Mouse (Mus musculus) stomach, embryonic 14.5 days (tissue): ENCODE data around the gene Vmn1r203. TPM values are rescaled to one million over a fixed set of nuclear protein-coding genes. Genes with fewer than 3 reads are reported as not detected.
"Not testable (repeated sequence)": the region's sequence is repeated elsewhere in the genome, so short reads cannot be mapped to it uniquely, and the experiment has no call there.

Experiments
- ATAC-seq: fragments of 200-750 bp; cut with Nextera tagmentation; 2 replicates; pipeline ENCODE4 v1.8.0; 2017; ENCODE audit warnings: low read depth, moderate TSS enrichment; ENCODE audit not compliant: insufficient number of reproducible peaks, insufficient read depth, low FRiP score
- H3K27ac ChIP-seq: fragments of 300-500 bp; sonication (generic); 2 replicates; pipeline ENCODE4 v1.5.1; 2014; ENCODE audit warnings: mild to moderate bottlenecking, low read length, moderate library complexity, mixed read lengths
- H3K27me3 ChIP-seq: fragments of 300-500 bp; sonication (generic); 2 replicates; pipeline ENCODE4 v1.6.1; 2014; ENCODE audit warnings: low read length, control low read depth, mixed read lengths; ENCODE audit not compliant: control insufficient read depth, insufficient read depth
- H3K36me3 ChIP-seq: fragments of 300-500 bp; sonication (generic); 2 replicates; pipeline ENCODE4 v1.6.1; 2014; ENCODE audit warnings: mild to moderate bottlenecking, control low read depth, low read length, moderate library complexity, mixed read lengths; ENCODE audit not compliant: control insufficient read depth, insufficient read depth
- H3K4me1 ChIP-seq: fragments of 300-500 bp; sonication (generic); 2 replicates; pipeline ENCODE4 v1.6.1; 2014; ENCODE audit warnings: low read length, control low read depth, mixed read lengths; ENCODE audit not compliant: control insufficient read depth, insufficient read depth
- H3K4me2 ChIP-seq: fragments of 300-500 bp; sonication (generic); replicated peaks from 2 replicates; pipeline ENCODE4 v1.6.1; 2014; ENCODE audit warnings: low read depth, low read length, control low read depth
- H3K4me3 ChIP-seq: fragments of 300-500 bp; sonication (generic); 2 replicates; pipeline ENCODE4 v1.5.1; 2014; ENCODE audit warnings: low read depth, low read length, control low read depth
- H3K9ac ChIP-seq: fragments of 300-500 bp; sonication (generic); replicated peaks from 2 replicates; pipeline ENCODE4 v1.6.1; 2014; ENCODE audit warnings: low read depth, mild to moderate bottlenecking, control low read depth, low read length, moderate library complexity, mixed read lengths
- H3K9me3 ChIP-seq: fragments of 300-500 bp; sonication (generic); 2 replicates; pipeline ENCODE4 v1.6.1; 2016; ENCODE audit warnings: low read depth, low read length, control low read depth; ENCODE audit not compliant: control insufficient read depth
- WGBS: fragments of 180-500 bp; shearing (Covaris S2); extraction: QIAGEN DNeasy Blood & Tissue Kit; methylation state at CpG from one replicate; pipeline ENCODE4 v1.1.7; 2014; 5-methylcytosine and 5-hydroxymethylcytosine counted together
- polyA plus RNA-seq: library from polyadenylated mRNA; unstranded; fragments of >200 nt; fragmentation: Nextera tagmentation; extraction: Ambion mirVana; gene quantifications from 2 replicates; pipeline ENCODE4 v1.2.1, GENCODE M21; 2014

Vmn1r203 gene
- polyA plus RNA-seq = not detected in 2 replicates

DNA sequence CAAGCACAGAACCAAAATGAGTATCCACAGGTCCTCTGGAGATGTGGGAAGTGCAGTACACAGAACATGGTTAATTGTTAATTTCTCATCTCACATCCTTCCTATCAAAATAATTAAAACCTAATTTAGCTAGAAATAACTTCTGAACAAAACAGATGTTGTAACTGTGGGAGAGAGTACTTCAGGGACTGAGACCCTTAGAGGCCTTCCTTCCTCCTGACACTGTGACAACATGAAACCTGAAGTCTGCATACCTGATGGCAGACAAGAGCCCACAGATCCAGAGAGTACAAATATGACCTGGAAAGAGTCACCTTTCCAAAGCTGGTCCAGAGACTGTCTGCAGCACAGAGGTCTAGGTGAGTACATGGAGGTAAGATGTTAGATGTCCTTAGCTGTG, at the start of gene Vmn1r203:
Gene Vmn1r203 (plus strand): TSS at position 301 of the 400 bp plus-strand sequence.
- Histone ChIP-seq H3K36me3 (no peaks in the 10 kb centered on the region), H3K4me3 (no peak within 1 kb of the TSS), H3K27me3 (no peaks in the 10 kb centered on the region), H3K27ac (no peak within 1 kb of the TSS), H3K9ac (no peak within 1 kb of the TSS), H3K9me3 (no peaks in the 10 kb centered on the region), H3K4me1 (no peaks in the 10 kb centered on the region), H3K4me2 (no peak within 1 kb of the TSS)
- ATAC-seq = no peak

DNA sequence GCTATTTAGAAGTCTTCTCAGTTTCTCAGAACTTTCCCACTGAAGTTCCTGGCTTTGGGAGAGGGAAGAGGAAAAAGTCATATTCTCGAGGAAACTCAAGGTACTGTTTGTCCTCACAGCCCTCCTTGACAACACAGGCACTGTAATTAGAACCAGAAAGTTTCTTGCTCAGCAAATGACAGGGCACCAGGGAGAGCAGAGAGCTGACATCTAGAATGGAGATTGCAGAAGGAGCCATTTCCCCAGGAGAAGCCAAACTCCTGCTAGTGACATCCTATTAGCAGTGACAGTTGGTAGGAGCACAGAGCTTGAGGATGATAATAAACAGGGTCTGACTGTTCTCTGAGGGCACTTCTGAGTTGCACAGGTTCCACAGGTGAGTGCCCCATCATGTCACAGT, 46.3 kb upstream of the Vmn1r203 start, which contains the start of gene Vmn1r201:
Gene Vmn1r201 (plus strand): TSS at position 301 of the 400 bp plus-strand sequence.
- no peaks in the 10 kb centered on the region for H3K27me3 ChIP-seq
- H3K27ac ChIP-seq = no peak within 1 kb of the TSS
- H3K36me3 ChIP-seq = no peaks in the 10 kb centered on the region
- H3K9ac ChIP-seq = no peak within 1 kb of the TSS
- no peak within 1 kb of the TSS for H3K4me2 ChIP-seq
- no peaks in the 10 kb centered on the region for H3K4me1 ChIP-seq
- no peaks in the 10 kb centered on the region for H3K9me3 ChIP-seq
- ATAC-seq = no peak
- 54% methylated on average over 1 of the region's 1 CpGs for WGBS
- no peak within 1 kb of the TSS for H3K4me3 ChIP-seq

DNA sequence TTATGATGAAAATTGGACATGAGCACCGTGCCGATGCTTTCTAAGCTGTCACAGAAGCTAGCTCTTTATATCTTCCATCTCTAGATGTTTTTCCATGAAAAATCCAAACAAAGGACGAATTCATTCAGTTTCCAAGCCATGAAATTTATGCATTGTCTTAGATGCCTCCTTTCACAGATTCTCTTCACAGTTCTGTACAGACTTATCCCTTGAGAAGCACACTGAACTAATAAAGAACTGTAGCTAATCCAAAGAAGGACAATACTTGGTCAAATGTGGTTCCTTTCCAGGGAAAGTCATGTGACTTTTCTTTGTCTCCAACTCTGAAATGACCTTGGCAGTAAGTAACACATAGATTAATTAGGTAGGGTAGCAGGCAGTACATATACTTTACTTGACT, 15.5 kb upstream of the Vmn1r203 start:
- Histone ChIP-seq H3K36me3 (no peaks in the 10 kb centered on the region), H3K4me1 (no peaks in the 10 kb centered on the region), H3K9ac (no peak overlapping the region), H3K27me3 (no peaks in the 10 kb centered on the region), H3K27ac (no peak overlapping the region), H3K9me3 (no peaks in the 10 kb centered on the region), H3K4me2 (no peak overlapping the region), H3K4me3 (no peak overlapping the region)
- no peak for ATAC-seq
- 76% methylated on average over 3 of the region's 3 CpGs for WGBS

DNA sequence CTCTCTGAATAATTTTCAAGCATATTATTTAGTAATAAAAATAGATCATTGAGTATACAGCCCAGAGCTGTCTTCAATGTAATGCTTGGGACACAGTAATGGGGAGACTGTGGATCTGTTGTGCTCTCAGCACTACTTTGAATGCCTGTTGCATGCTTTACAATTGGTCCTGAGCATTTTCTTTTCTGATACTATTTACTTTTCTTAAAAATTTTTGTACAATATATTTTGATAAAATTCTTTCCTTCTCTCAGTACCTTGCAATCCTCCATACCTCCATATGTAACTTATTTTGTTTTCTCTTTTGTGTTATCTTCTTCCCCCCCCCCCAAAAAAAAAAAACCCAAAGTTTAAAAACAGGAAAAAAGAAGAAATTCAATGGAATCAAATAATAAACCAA, 12.6 kb upstream of the Vmn1r203 start, which contains the start of gene Vmn1r202:
Gene Vmn1r202 (minus strand): TSS at position 101 of the 400 bp plus-strand sequence.
- H3K27me3 ChIP-seq = no peaks in the 10 kb centered on the region
- no peak within 1 kb of the TSS for H3K9ac ChIP-seq
- H3K4me1 ChIP-seq = no peaks in the 10 kb centered on the region
- no peak within 1 kb of the TSS for H3K4me2 ChIP-seq
- no peaks in the 10 kb centered on the region for H3K36me3 ChIP-seq
- H3K27ac ChIP-seq = no peak within 1 kb of the TSS
- ATAC-seq = no peak
- no peak within 1 kb of the TSS for H3K4me3 ChIP-seq
- H3K9me3 ChIP-seq = no peaks in the 10 kb centered on the region

DNA sequence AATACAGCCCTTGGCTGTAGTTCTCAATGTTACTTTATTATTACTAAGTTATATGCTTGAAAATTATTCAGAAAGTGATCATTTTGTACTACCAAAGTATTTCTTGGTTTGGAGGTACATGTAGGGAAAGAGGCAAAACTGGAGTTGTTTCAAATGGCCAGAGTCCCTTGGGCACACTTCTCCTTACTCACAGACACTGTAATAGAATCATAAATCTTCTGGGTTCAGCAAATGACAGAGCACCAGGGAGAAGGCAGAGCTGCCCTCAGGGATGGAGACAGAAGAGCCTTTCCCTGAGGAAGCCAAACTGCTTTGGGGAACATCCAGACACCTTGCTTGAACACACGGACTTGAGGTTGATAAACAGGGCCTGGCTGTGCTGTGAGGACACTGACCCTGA, 35.0 kb downstream of the Vmn1r203 start, which contains the start of gene Vmn1r204:
Gene Vmn1r204 (plus strand): TSS at position 301 of the 400 bp plus-strand sequence.
- H3K4me3 ChIP-seq = not testable (repeated sequence)
- WGBS = 71% methylated on average over 1 of the region's 1 CpGs

DNA sequence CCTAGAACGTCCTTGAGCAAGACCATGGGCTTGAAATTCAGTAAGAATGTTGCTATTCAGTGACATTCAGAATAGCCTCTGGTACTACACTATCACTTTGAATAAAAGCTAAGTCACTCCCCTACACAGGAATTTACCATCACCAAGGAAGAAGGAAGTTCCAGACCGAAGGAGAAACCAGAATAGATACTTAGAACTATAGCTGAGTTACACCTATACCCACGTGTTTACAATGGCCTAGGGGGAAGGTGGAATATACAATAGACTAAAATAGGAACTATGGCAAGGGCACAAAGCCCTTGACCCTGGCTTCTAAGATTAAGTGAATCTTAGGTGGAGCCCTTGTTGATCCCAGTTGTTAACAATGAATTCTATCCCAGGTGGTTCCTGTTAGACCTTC, 57.0 kb downstream of the Vmn1r203 start:
- H3K4me3 ChIP-seq, H3K36me3 ChIP-seq, H3K9ac ChIP-seq, H3K27me3 ChIP-seq, H3K4me1 ChIP-seq, H3K27ac ChIP-seq, H3K4me2 ChIP-seq, H3K9me3 ChIP-seq, ATAC-seq: not testable (repeated sequence)
- WGBS = 77% methylated on average over 3 of the region's 3 CpGs

More for the DNA sequence above, 35.0 kb downstream of the Vmn1r203 start, which contains the start of gene Vmn1r204:
- ATAC-seq, H3K9ac ChIP-seq, H3K4me2 ChIP-seq, H3K27ac ChIP-seq, H3K27me3 ChIP-seq, H3K36me3 ChIP-seq, H3K4me1 ChIP-seq, H3K9me3 ChIP-seq: not testable (repeated sequence)

Other genes with a start within 250 kb of the Vmn1r203 start
- not detected in 2 replicates for gene Vmn1r195, start 247.6 kb upstream of the Vmn1r203 start, polyA plus RNA-seq
- gene Vmn1r196, start 228.2 kb upstream of the Vmn1r203 start, polyA plus RNA-seq = not detected in 2 replicates
- not detected in 2 replicates for gene Vmn1r197, start 193.5 kb upstream of the Vmn1r203 start, polyA plus RNA-seq
- not detected in 2 replicates for gene Vmn1r198, start 167.8 kb upstream of the Vmn1r203 start, polyA plus RNA-seq
- gene Vmn1r199, start 138.3 kb upstream of the Vmn1r203 start, polyA plus RNA-seq = not detected in 2 replicates
- gene Vmn1r200, start 127.7 kb upstream of the Vmn1r203 start, polyA plus RNA-seq = not detected in 2 replicates
- not detected in 2 replicates for gene Vmn1r201, start 46.2 kb upstream of the Vmn1r203 start, polyA plus RNA-seq
- not detected in 2 replicates for gene Vmn1r202, start 12.7 kb upstream of the Vmn1r203 start, polyA plus RNA-seq
- gene Vmn1r204, start 35.1 kb downstream of the Vmn1r203 start, polyA plus RNA-seq = not detected in 2 replicates
- gene Vmn1r205, start 74.9 kb downstream of the Vmn1r203 start, polyA plus RNA-seq = not detected in 2 replicates
- gene Vmn1r206, start 106.1 kb downstream of the Vmn1r203 start, polyA plus RNA-seq = not detected in 2 replicates
- gene Vmn1r207-ps, start 211.5 kb downstream of the Vmn1r203 start, polyA plus RNA-seq = not detected in 2 replicates